Mouse (Mus musculus) layer of hippocampus, adult 18-20 months (tissue): ENCODE results near the gene Klk1. TPM values are rescaled to one million over a fixed set of nuclear protein-coding genes. Genes with fewer than 3 reads are reported as not detected.
"Not testable (repeated sequence)": the region's sequence is repeated elsewhere in the genome, so short reads cannot be mapped to it uniquely, and the experiment has no call there.

Source experiments
- DNase-seq, 2 experiments: peaks; one replicate each; pipeline ENCODE4 v3.0.0; 2022; ENCODE audit warnings: low spot score in 2 of 2
- long read RNA-seq: library from polyadenylated mRNA; stranded (forward); transcript quantifications from one replicate; pipeline ENCODE4 v2.0.0, GENCODE M21; 2021
- total RNA-seq, 2 experiments: library from RNA; stranded (reverse); gene quantifications; 2 replicates each; pipeline ENCODE4 v1.2.3; 2021

Gene Klk1
- total RNA-seq = not detected
- long read RNA-seq = 0 reads

- DNase-seq = no peak
Observed at GRCm38 (mm10) chr7:44225076-44225475, at the start of gene Klk1. Gene Klk1 (plus strand): TSS chr7:44225360.

- no peak for DNase-seq
Observed at GRCm38 (mm10) chr7:44179299-44180045, 45.7 kb upstream of the Klk1 start.

GRCm38 (mm10) chr7:44186516-44186915, 38.6 kb upstream of the Klk1 start:
- not testable (repeated sequence) for DNase-seq

GRCm38 (mm10) chr7:44187936-44188335, 37.2 kb upstream of the Klk1 start, which contains the start of gene Klk1b24:
Gene Klk1b24 (plus strand): TSS chr7:44188236.
- not testable (repeated sequence) for DNase-seq

- not testable (repeated sequence) for DNase-seq
Observed at GRCm38 (mm10) chr7:44193466-44193865, 31.7 kb upstream of the Klk1 start.

GRCm38 (mm10) chr7:44197891-44198290, 27.3 kb upstream of the Klk1 start, which contains the start of gene Klk1b3:
Gene Klk1b3 (plus strand): TSS chr7:44198191.
- DNase-seq = no peak

- DNase-seq = not testable (repeated sequence)
Observed at GRCm38 (mm10) chr7:44207135-44207534, 18.0 kb upstream of the Klk1 start, which contains the start of gene Klk1b4. Gene Klk1b4 (plus strand): TSS chr7:44207435.

- DNase-seq = no peak
Observed at GRCm38 (mm10) chr7:44208307-44208706, 16.9 kb upstream of the Klk1 start.

- DNase-seq = no peak
Observed at GRCm38 (mm10) chr7:44215645-44216044, 9.5 kb upstream of the Klk1 start, which contains the start of gene Klk1b5. Gene Klk1b5 (plus strand): TSS chr7:44215945.

- DNase-seq = not testable (repeated sequence)
Observed at GRCm38 (mm10) chr7:44221601-44222000, 3.6 kb upstream of the Klk1 start.

GRCm38 (mm10) chr7:44222335-44222734, 2.8 kb upstream of the Klk1 start:
- not testable (repeated sequence) for DNase-seq

- DNase-seq = no peak
Observed at GRCm38 (mm10) chr7:44235909-44236308, 10.7 kb downstream of the Klk1 start, which contains the start of gene Gm36864. Gene Gm36864 (plus strand): TSS chr7:44236177.

- no peak for DNase-seq
Observed at GRCm38 (mm10) chr7:44239913-44240312, 14.8 kb downstream of the Klk1 start.

- no peak for DNase-seq
Observed at GRCm38 (mm10) chr7:44240712-44241111, 15.6 kb downstream of the Klk1 start.

GRCm38 (mm10) chr7:44241163-44241562, 16.0 kb downstream of the Klk1 start:
- no peak for DNase-seq

- no peak for DNase-seq
Observed at GRCm38 (mm10) chr7:44244080-44244479, 18.9 kb downstream of the Klk1 start.

GRCm38 (mm10) chr7:44246055-44246983, 21.2 kb downstream of the Klk1 start, which contains the start of the genes 1700028J19Rik and 2410002F23Rik:
Gene 1700028J19Rik (minus strand): TSS chr7:44246695.
Gene 2410002F23Rik (plus strand): TSS chr7:44246722.
- DNase-seq = peak; percentile 87 to 94

- DNase-seq = peak in 1 of 2 experiments; percentile 48
Observed at GRCm38 (mm10) chr7:44246984-44247470, 21.9 kb downstream of the Klk1 start.

- DNase-seq = no peak
Observed at GRCm38 (mm10) chr7:44247971-44248370, 22.8 kb downstream of the Klk1 start.

- DNase-seq = no peak
Observed at GRCm38 (mm10) chr7:44249248-44249647, 24.1 kb downstream of the Klk1 start.

- not testable (repeated sequence) for DNase-seq
Observed at GRCm38 (mm10) chr7:44250732-44251275, 25.6 kb downstream of the Klk1 start.
